Mouse (Mus musculus): ENCODE data around the gene Pcca.

GRCm38 (mm10) chr14:122755559-122755958, 221.4 kb downstream of the Pcca start:
- TF ChIP-seq ZC3H11A (IDR thresholded peaks at IDR 0.05; ENCODE audit: borderline replicate concordance, low read depth, low read length) (no peak), HCFC1 (IDR thresholded peaks at IDR 0.05; ENCODE audit: borderline replicate concordance, insufficient read depth, low read length) (no peak), ZNF384 (IDR thresholded peaks at IDR 0.05; ENCODE audit: low read depth, low read length) (no peak)

All from ES-E14 (cell line).